Mouse (Mus musculus) 3134 (cell line): ENCODE measurements around the gene Mas1.

ENCODE experiments used
- DNase-seq: peaks from one replicate; pipeline ENCODE4 v3.0.0-alpha.2; 2011; ENCODE audit warnings: low spot score; ENCODE audit not compliant: insufficient read length; ENCODE audit errors: extremely low read depth

Gene Mas1

GRCm38 (mm10) chr17:12832657-12833056, 35.3 kb downstream of the Mas1 start:
- DNase-seq: no peak

GRCm38 (mm10) chr17:12832231-12832630, 35.7 kb downstream of the Mas1 start:
- DNase-seq: peak; percentile 71

GRCm38 (mm10) chr17:12830351-12830750, 37.6 kb downstream of the Mas1 start:
- no peak for DNase-seq

- DNase-seq: no peak
Measured at GRCm38 (mm10) chr17:12815885-12816284, 52.1 kb downstream of the Mas1 start.

- DNase-seq: no peak
Measured at GRCm38 (mm10) chr17:12814502-12814901, 53.4 kb downstream of the Mas1 start.

- DNase-seq: no peak
Measured at GRCm38 (mm10) chr17:12810973-12811303, 57.0 kb downstream of the Mas1 start.

GRCm38 (mm10) chr17:12810103-12810972, 57.6 kb downstream of the Mas1 start:
- DNase-seq: peak; percentile 36

- no peak for DNase-seq
Measured at GRCm38 (mm10) chr17:12808851-12809250, 59.1 kb downstream of the Mas1 start.

- peak; percentile 43 for DNase-seq
Measured at GRCm38 (mm10) chr17:12804584-12805445, 63.1 kb downstream of the Mas1 start.

GRCm38 (mm10) chr17:12801861-12802540, 65.9 kb downstream of the Mas1 start:
- no peak for DNase-seq

- no peak for DNase-seq
Measured at GRCm38 (mm10) chr17:12799368-12800275, 68.3 kb downstream of the Mas1 start.

- DNase-seq: no peak
Measured at GRCm38 (mm10) chr17:12798571-12798970, 69.4 kb downstream of the Mas1 start.

GRCm38 (mm10) chr17:12797427-12798029, 70.4 kb downstream of the Mas1 start:
- DNase-seq: no peak

- DNase-seq: no peak
Measured at GRCm38 (mm10) chr17:12796633-12797032, 71.3 kb downstream of the Mas1 start.

GRCm38 (mm10) chr17:12793660-12794406, 74.1 kb downstream of the Mas1 start:
- peak; percentile 74 for DNase-seq

- peak; percentile 35 for DNase-seq
Measured at GRCm38 (mm10) chr17:12792422-12793206, 75.3 kb downstream of the Mas1 start.

- DNase-seq: peak; percentile 64
Measured at GRCm38 (mm10) chr17:12791420-12791819, 76.5 kb downstream of the Mas1 start.

GRCm38 (mm10) chr17:12791079-12791406, 76.9 kb downstream of the Mas1 start:
- DNase-seq: no peak
